Mouse (Mus musculus) embryonic facial prominence, embryonic 13.5 days (tissue): Measurements from ENCODE around the gene Klk1b8. TPM values are rescaled to one million over a fixed set of nuclear protein-coding genes. Genes with fewer than 3 reads are reported as not detected.

Experiments
- polyA plus RNA-seq: library from polyadenylated mRNA; unstranded; fragments of >200 nt; fragmentation: Nextera tagmentation; extraction: Ambion mirVana; gene quantifications from 2 replicates; pipeline ENCODE4 v1.2.1, GENCODE M21; 2015

Gene Klk1b8
- polyA plus RNA-seq, 1 experiment from 2014 or later = not detected

Other genes with a start within 250 kb of the Klk1b8 start
- gene Klk13, start 238.1 kb upstream of the Klk1b8 start, polyA plus RNA-seq = 1.6 and 2.2 TPM in 2 replicates
- gene Klk12, start 181.8 kb upstream of the Klk1b8 start, polyA plus RNA-seq = 0.25 TPM in 1 of 2 replicates, not detected in the other
- gene Klk11, start 176.1 kb upstream of the Klk1b8 start, polyA plus RNA-seq = 1.3 and 3.0 TPM in 2 replicates
- 3.0 and 3.6 TPM in 2 replicates for gene Klk10, start 169.6 kb upstream of the Klk1b8 start, polyA plus RNA-seq
- gene Klk9, start 158.8 kb upstream of the Klk1b8 start, polyA plus RNA-seq = 0.46 and 0.83 TPM in 2 replicates
- 23.9 and 25.1 TPM in 2 replicates for gene Klk8, start 153.1 kb upstream of the Klk1b8 start, polyA plus RNA-seq
- gene Klk7, start 139.4 kb upstream of the Klk1b8 start, polyA plus RNA-seq = 0.35 TPM in 1 of 2 replicates, not detected in the other
- not detected in 2 replicates for gene Klk6, start 126.2 kb upstream of the Klk1b8 start, polyA plus RNA-seq
- gene Klk5, start 108.7 kb upstream of the Klk1b8 start, polyA plus RNA-seq = 1.1 TPM in 1 of 2 replicates, not detected in the other
- gene Klk4, start 69.5 kb upstream of the Klk1b8 start, polyA plus RNA-seq = 0.44 TPM in 1 of 2 replicates, not detected in the other
- not detected in 2 replicates for gene Klk15, start 16.9 kb upstream of the Klk1b8 start, polyA plus RNA-seq
- not detected in 2 replicates for gene Klk1b1, start 16.1 kb downstream of the Klk1b8 start, polyA plus RNA-seq
- not detected in 2 replicates for gene Klk1b9, start 25.4 kb downstream of the Klk1b8 start, polyA plus RNA-seq
- not detected in 2 replicates for gene Klk1b11, start 45.2 kb downstream of the Klk1b8 start, polyA plus RNA-seq
- gene Klk1b26, start 61.5 kb downstream of the Klk1b8 start, polyA plus RNA-seq = not detected in 2 replicates
- gene Klk1b27, start 101.6 kb downstream of the Klk1b8 start, polyA plus RNA-seq = not detected in 2 replicates
- not detected in 2 replicates for gene Klk1b21, start 151.7 kb downstream of the Klk1b8 start, polyA plus RNA-seq
- not detected in 2 replicates for gene Klk1b22, start 162.0 kb downstream of the Klk1b8 start, polyA plus RNA-seq
- not detected in 2 replicates for gene Klk1b16, start 186.1 kb downstream of the Klk1b8 start, polyA plus RNA-seq
- not detected in 2 replicates for gene Klk1b24, start 237.6 kb downstream of the Klk1b8 start, polyA plus RNA-seq
- gene Klk1b3, start 247.5 kb downstream of the Klk1b8 start, polyA plus RNA-seq = not detected in 2 replicates